Mouse (Mus musculus) lung, adult 2 months (tissue): ENCODE data around the gene Racgap1.

ENCODE experiments used
- CTCF ChIP-seq: fragments of 200-500 bp; IDR thresholded peaks from 2 replicates; pipeline ENCODE4 v1.5.1; 2011; ENCODE audit warnings: mild to moderate bottlenecking, low read length, control low read depth; ENCODE audit not compliant: insufficient read depth
- POLR2A ChIP-seq: fragments of 200-500 bp; IDR thresholded peaks from 2 replicates; pipeline ENCODE4 v1.6.1; 2011; ENCODE audit warnings: low read depth, mild to moderate bottlenecking, control low read depth, low read length, borderline replicate concordance; ENCODE audit errors: extremely low read depth

GRCm38 (mm10) chr15:99578802-99579485 is 72.5 kb downstream of the Racgap1 start, which contains the start of gene Aqp2:
- TF ChIP-seq CTCF (no peak), POLR2A (no peak)
